Mouse (Mus musculus): ENCODE results near the gene Timm17b. TPM values are rescaled to one million over a fixed set of nuclear protein-coding genes. Genes with fewer than 3 reads are reported as not detected.
"Not testable (repeated sequence)": the region's sequence is repeated elsewhere in the genome, so short reads cannot be mapped to it uniquely, and the experiment has no call there.

The Timm17b gene
- polyA plus RNA-seq, 1 experiment from 2014 or later: 193 TPM

GRCm38 (mm10) chrX:7879819-7880218, 19.3 kb upstream of the Timm17b start:
- H3K27me3 ChIP-seq (ENCODE audit: low read depth, poor library complexity, severe bottlenecking): no peaks in the 10 kb centered on the region
- WGBS: 21% methylated on average over 11 of the region's 11 CpGs
- H3K9me3 ChIP-seq (replicated peaks): peaks cover 21% of the 10 kb centered on the region; the same call in 1 of the 2 replicates
- peaks cover 26% of the 10 kb centered on the region for H3K4me1 ChIP-seq
- peak overlapping the region; percentile 66 for H3K4me3 ChIP-seq
- peaks cover 15% of the 10 kb centered on the region for H3K36me3 ChIP-seq
- H3K27ac ChIP-seq (replicated peaks): no peak overlapping the region
- DNase-seq (ENCODE audit: low spot score): peak; percentile 77

- Histone ChIP-seq H3K9me3 (replicated peaks) (peaks cover 9% of the 10 kb centered on the region; the same call in 1 of the 2 replicates), H3K4me1 (peaks cover 23% of the 10 kb centered on the region), H3K27me3 (ENCODE audit: low read depth, poor library complexity, severe bottlenecking) (no peaks in the 10 kb centered on the region)
Observed at GRCm38 (mm10) chrX:7883841-7884567, 15.2 kb upstream of the Timm17b start, which contains the start of gene Slc35a2. TSS of gene Slc35a2 (plus strand) at chrX:7884028.

GRCm38 (mm10) chrX:7898211-7898610, 946 bp upstream of the Timm17b start:
- peaks cover 13% of the 10 kb centered on the region for H3K4me1 ChIP-seq
- no peak for DNase-seq (ENCODE audit: low spot score)
- WGBS: 28% methylated on average over 13 of the region's 13 CpGs
- peaks cover 40% of the 10 kb centered on the region for H3K36me3 ChIP-seq
- H3K27ac ChIP-seq (replicated peaks): peak overlapping the region; percentile 88
- H3K4me3 ChIP-seq: peak overlapping the region; percentile 64
- H3K9me3 ChIP-seq (replicated peaks): 0 out of 2 replicates have a peak, but pooled peaks cover 4% of the 10 kb centered on the region
- no peaks in the 10 kb centered on the region for H3K27me3 ChIP-seq (ENCODE audit: low read depth, poor library complexity, severe bottlenecking)

More at GRCm38 (mm10) chrX:7883841-7884567, 15.2 kb upstream of the Timm17b start, which contains the start of gene Slc35a2:
- peak within 1 kb of the TSS; percentile 85 for H3K27ac ChIP-seq (replicated peaks)
- peak; percentile 76 for DNase-seq (ENCODE audit: low spot score)
- peak within 1 kb of the TSS; percentile 69 for H3K4me3 ChIP-seq
- peaks cover 24% of the 10 kb centered on the region; the same call in 1 of the 2 replicates for H3K36me3 ChIP-seq
- 16% methylated on average over 41 of the region's 49 CpGs for whole genome bisulfite sequencing

GRCm38 (mm10) chrX:7904441-7904840, 5.3 kb downstream of the Timm17b start:
- H3K27ac ChIP-seq (replicated peaks): no peak overlapping the region
- no peak overlapping the region for H3K4me3 ChIP-seq
- H3K9me3 ChIP-seq (replicated peaks): peaks cover 7% of the 10 kb centered on the region
- no peaks in the 10 kb centered on the region for H3K27me3 ChIP-seq (ENCODE audit: low read depth, poor library complexity, severe bottlenecking)
- H3K36me3 ChIP-seq: peaks cover 41% of the 10 kb centered on the region
- DNase-seq (ENCODE audit: low spot score): no peak
- WGBS: 92% methylated on average over 5 of the region's 5 CpGs
- H3K4me1 ChIP-seq: peaks cover 5% of the 10 kb centered on the region

GRCm38 (mm10) chrX:7907735-7908134, 8.6 kb downstream of the Timm17b start, which contains the start of gene Gm10491:
TSS of gene Gm10491 (minus strand) at chrX:7907835.
- DNase-seq (ENCODE audit: low spot score): no peak
- peaks cover 7% of the 10 kb centered on the region for H3K9me3 ChIP-seq (replicated peaks)
- peaks cover 36% of the 10 kb centered on the region for H3K36me3 ChIP-seq
- H3K4me3 ChIP-seq: no peak within 1 kb of the TSS
- no peaks in the 10 kb centered on the region for H3K4me1 ChIP-seq
- no peaks in the 10 kb centered on the region for H3K27me3 ChIP-seq (ENCODE audit: low read depth, poor library complexity, severe bottlenecking)
- 89% methylated on average over 5 of the region's 5 CpGs for WGBS
- no peak within 1 kb of the TSS for H3K27ac ChIP-seq (replicated peaks)

GRCm38 (mm10) chrX:7909242-7909641, 10.1 kb downstream of the Timm17b start, which contains the start of gene Gm10490:
TSS of gene Gm10490 (plus strand) at chrX:7909542.
- H3K9me3 ChIP-seq (replicated peaks); H3K27ac ChIP-seq (replicated peaks); H3K27me3 ChIP-seq (ENCODE audit: low read depth, poor library complexity, severe bottlenecking); H3K4me3 ChIP-seq; H3K4me1 ChIP-seq; DNase-seq (ENCODE audit: low spot score): not testable (repeated sequence)
- peaks cover 29% of the 10 kb centered on the region for H3K36me3 ChIP-seq
- WGBS: 94% methylated on average over 4 of the region's 4 CpGs

GRCm38 (mm10) chrX:7910473-7910872, 11.3 kb downstream of the Timm17b start:
- WGBS: 54% methylated on average over 6 of the region's 6 CpGs
- DNase-seq (ENCODE audit: low spot score): no peak
- H3K36me3 ChIP-seq: peaks cover 20% of the 10 kb centered on the region

GRCm38 (mm10) chrX:7915669-7916068, 16.5 kb downstream of the Timm17b start:
- H3K4me1 ChIP-seq: peaks cover 17% of the 10 kb centered on the region
- WGBS: 26% methylated on average over 3 of the region's 3 CpGs

More at GRCm38 (mm10) chrX:7910473-7910872, 11.3 kb downstream of the Timm17b start:
- Histone ChIP-seq H3K27me3 (ENCODE audit: low read depth, poor library complexity, severe bottlenecking) (no peaks in the 10 kb centered on the region), H3K27ac (replicated peaks) (no peak overlapping the region), H3K4me1 (no peaks in the 10 kb centered on the region), H3K9me3 (replicated peaks) (peaks cover 7% of the 10 kb centered on the region), H3K4me3 (no peak overlapping the region)

GRCm38 (mm10) chrX:7917960-7918359, 18.8 kb downstream of the Timm17b start:
- DNase-seq (ENCODE audit: low spot score); H3K4me3 ChIP-seq; H3K36me3 ChIP-seq; H3K27ac ChIP-seq (replicated peaks): not testable (repeated sequence)
- H3K27me3 ChIP-seq (ENCODE audit: low read depth, poor library complexity, severe bottlenecking): peaks cover 35% of the 10 kb centered on the region
- 73% methylated on average over 6 of the region's 6 CpGs for WGBS
- H3K4me1 ChIP-seq: peaks cover 31% of the 10 kb centered on the region
- H3K9me3 ChIP-seq (replicated peaks): peaks cover 19% of the 10 kb centered on the region

More at GRCm38 (mm10) chrX:7915669-7916068, 16.5 kb downstream of the Timm17b start:
- not testable (repeated sequence) for H3K36me3 ChIP-seq; H3K4me3 ChIP-seq; H3K27ac ChIP-seq (replicated peaks); DNase-seq (ENCODE audit: low spot score); H3K9me3 ChIP-seq (replicated peaks)
- peaks cover 12% of the 10 kb centered on the region for H3K27me3 ChIP-seq (ENCODE audit: low read depth, poor library complexity, severe bottlenecking)

GRCm38 (mm10) chrX:7919601-7920383, 20.6 kb downstream of the Timm17b start, which contains the start of gene Pcsk1n:
TSS of gene Pcsk1n (plus strand) at chrX:7919822.
- peak; percentile 75 for DNase-seq (ENCODE audit: low spot score)
- Histone ChIP-seq H3K36me3 (no peaks in the 10 kb centered on the region), H3K4me3 (peak within 1 kb of the TSS; percentile 54), H3K4me1 (peaks cover 34% of the 10 kb centered on the region), H3K27ac (replicated peaks) (peak within 1 kb of the TSS; percentile 75), H3K27me3 (ENCODE audit: low read depth, poor library complexity, severe bottlenecking) (peaks cover 53% of the 10 kb centered on the region), H3K9me3 (replicated peaks) (peaks cover 27% of the 10 kb centered on the region)
- WGBS: 22% methylated on average over 40 of the region's 40 CpGs

- Histone ChIP-seq H3K9me3 (replicated peaks) (peaks cover 27% of the 10 kb centered on the region), H3K27me3 (ENCODE audit: low read depth, poor library complexity, severe bottlenecking) (peaks cover 74% of the 10 kb centered on the region), H3K4me3 (peak overlapping the region; percentile 49), H3K27ac (replicated peaks) (peak overlapping the region; percentile 67), H3K36me3 (no peaks in the 10 kb centered on the region), H3K4me1 (peaks cover 34% of the 10 kb centered on the region)
- 15% methylated on average over 47 of the region's 48 CpGs for WGBS
- DNase-seq (ENCODE audit: low spot score): peak; percentile 41
Observed at GRCm38 (mm10) chrX:7922032-7922431, 22.9 kb downstream of the Timm17b start.

GRCm38 (mm10) chrX:7926266-7926665, 27.1 kb downstream of the Timm17b start:
- DNase-seq (ENCODE audit: low spot score): no peak
- Histone ChIP-seq H3K27me3 (ENCODE audit: low read depth, poor library complexity, severe bottlenecking) (peaks cover 83% of the 10 kb centered on the region), H3K4me3 (no peak overlapping the region), H3K27ac (replicated peaks) (no peak overlapping the region), H3K4me1 (peaks cover 32% of the 10 kb centered on the region), H3K9me3 (replicated peaks) (peaks cover 29% of the 10 kb centered on the region), H3K36me3 (peaks cover 24% of the 10 kb centered on the region)
- WGBS: 76% methylated on average over 6 of the region's 6 CpGs
